Mouse (Mus musculus) embryo, embryonic 11 days (tissue): ENCODE data around the gene AI464131.

Experiments
- DNase-seq: peaks from one replicate; pipeline ENCODE4 v3.0.0-alpha.2; 2015

The AI464131 gene

DNA sequence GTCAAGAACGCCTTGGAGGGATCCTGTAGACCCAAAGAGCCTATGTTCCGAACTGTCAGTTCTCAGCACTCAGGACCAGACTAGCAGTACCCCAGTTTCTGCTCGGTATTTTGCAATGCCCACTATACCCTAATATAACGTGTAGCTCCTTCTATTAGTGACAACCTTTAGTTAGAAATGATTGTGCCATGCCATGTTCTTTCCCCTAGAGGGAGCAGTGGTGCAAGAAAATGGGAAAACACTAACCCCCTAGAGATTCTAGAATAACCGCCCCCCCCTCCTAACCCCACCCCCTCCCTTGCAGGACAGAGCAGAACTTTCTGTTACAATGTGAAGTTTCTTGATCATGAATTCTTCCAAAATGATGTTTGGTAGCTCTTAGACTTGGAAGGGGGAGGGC, 1.4 kb upstream of the AI464131 start:
- no peak for DNase-seq

DNA sequence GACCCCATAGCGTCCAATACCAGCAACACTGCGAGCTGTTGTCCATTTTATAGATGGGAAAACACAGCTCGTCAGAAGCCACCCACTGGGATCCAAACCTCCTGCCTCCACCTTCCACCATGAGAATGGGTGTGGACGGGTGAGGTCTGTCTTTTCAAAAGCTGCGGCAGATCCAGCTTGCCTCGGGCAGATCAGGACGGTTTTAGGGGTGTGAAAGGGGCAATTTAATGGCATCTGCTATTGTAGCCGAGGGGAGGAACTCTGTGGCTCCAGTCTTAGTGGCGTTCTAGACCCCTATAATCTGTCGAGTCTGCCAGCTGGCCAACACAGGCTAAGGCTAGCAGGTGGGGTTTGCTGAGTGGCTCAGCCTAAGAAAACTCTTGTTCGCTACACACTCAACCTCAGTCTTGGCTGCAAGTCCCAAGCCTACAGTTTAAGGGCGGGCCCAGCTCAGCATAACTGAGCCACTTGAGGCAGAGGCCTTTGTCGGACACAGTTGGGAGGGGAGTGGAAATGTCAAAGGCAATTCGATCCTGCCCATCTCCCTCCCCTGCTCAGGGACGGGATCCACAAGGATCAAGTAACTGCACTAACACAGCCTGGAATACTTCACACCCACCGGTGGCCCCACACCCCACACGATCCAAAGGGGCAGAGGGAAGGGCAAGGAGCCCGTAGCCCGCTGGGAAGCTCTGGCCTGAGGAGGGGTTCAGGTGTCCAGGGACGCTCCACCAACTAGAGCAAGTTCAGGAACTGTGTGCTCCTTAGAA, 520 bp downstream of the AI464131 start:
- peak; percentile 56 for DNase-seq

DNA sequence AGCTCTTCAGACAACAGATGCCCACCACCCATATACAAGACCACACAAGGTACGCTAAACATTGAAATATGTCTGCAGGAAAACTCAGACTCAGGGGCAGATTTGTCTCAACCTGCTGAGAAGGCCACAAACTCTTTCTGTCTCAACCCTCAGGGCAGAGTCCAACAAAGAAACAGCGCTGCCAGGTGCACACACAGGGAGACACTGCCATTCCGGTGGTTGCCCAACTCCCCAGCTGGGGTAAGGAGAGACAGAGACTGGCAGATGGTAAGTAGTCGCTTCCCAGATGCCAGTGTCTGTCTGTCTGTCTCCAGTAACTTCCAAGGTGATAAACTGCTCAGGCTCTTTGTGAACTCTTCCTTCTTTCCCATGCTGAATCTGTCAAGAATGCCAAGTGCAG, 2.1 kb downstream of the AI464131 start:
- no peak for DNase-seq

DNA sequence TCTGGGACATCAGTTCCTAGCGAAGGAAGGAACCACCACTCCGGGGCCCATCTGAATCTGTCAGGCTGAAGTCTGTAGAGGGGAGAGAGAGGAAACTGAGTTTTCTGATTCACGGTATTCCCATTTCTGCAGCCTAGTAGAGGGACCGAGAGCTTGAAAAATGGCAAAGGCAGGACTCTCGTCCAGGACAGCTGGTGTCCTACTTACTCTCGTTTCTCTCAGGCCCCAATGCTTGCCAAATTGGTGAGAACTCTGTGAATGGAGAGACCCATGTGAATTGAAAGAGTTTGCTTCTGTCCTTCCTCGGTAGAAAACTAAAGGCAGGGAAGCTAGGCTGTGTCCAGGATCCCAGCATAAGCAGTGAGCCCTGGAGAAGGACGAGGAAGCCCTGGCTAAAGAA, 3.3 kb downstream of the AI464131 start:
- no peak for DNase-seq

DNA sequence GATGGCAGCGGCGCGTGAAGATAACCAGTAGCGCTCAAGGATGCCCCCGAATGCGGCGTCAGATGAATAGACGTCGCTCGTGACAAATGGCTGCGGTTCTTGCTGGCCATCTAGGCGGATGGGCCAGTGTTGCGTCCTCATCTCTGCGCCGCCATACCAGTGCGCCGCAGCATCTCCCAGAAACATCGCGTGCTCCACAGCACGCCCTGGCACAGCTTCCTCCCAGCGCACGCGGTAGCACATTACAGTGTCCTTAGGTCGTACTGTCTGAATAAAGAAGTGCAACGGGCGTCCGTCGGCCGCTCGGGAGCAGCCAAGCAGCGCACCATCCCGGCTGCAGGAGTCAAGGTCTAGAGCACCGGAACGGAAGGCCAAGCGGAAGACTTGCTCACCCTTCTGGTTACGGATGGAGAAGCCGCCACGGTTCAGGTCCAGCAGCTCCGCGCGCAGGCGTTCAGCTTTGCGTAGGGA, 3.9 kb downstream of the AI464131 start:
- DNase-seq, result peak; percentile 64

DNA sequence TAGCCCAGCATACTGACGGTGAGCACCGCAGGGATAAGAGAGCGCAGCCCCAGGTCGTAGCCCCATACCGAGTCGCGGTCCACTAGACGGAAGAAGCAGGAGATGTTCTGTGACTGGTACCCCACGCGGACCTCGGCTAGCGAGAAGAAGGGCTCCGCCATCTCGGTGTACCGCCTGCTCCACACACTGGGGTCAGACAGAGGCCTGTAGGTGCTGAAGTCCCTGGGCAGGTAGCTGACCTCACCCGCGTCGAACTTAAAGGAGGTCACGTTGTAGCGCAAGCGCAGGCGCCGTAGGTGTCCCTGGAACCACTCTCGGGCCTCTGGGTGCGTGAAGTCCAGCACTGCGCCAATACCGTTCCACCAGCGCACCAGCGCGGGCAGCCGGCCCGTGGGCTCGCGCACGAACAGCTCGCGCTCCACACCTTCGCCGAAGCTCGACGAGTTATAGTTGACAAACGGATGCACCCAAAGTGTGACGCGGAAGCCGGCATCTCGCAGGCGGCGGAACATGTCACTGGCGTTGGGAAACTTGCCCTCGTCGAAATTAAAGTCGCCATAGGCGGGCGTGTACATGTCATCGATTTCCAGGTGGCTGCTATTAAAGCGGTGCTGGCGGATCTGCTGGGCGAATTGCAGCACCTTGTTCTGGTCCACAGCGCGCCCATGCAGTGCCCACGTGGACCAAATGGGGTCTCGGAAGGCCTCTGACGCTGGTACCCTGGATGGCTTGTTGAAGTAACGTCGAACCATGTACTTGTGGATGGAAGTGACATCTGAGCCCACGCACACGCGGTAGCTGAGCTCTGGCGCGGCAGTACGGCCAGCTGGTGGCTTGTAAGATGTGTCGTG, 4.7 kb downstream of the AI464131 start:
- peak; percentile 32 for DNase-seq

DNA sequence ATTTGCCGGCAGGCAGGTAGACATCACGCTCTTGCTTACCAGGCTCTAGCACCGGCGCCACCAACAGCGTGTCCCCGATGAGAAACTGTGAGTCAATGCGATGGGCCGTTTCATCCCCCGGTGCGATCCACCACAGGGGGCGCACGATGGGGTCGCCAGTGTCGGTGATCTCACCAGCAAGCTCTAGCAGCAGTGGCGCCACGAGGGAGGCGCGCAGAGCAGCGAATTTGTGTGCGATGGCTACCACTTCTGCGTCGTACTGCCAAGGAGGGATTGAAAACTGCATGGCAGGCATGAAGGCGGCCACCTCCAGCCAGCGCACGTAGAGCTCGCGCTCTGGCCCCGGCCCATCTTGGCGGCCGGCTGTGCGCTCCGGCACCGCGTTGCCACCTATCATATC, 5.3 kb downstream of the AI464131 start:
- peak; percentile 78 for DNase-seq

DNA sequence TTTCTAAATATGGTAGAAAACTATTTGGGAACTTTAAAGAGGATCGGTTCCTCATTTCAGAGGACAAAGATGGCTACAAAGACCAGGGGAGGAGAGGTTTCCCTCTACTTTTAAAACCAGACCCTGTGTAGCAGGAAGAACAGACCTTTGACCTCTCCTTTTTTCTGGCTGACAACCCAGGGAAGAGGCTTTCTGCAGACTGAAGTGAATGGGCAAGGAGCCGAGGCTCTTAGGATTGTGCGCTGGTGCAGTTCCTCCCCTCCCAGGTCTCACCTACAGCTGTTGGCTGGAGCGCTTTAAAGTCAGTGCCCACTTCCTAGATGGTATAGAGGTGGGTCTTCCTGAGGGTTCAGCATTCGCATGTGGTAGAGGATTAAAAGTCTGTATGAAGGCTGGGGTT, 5.8 kb downstream of the AI464131 start:
- DNase-seq, result no peak

DNA sequence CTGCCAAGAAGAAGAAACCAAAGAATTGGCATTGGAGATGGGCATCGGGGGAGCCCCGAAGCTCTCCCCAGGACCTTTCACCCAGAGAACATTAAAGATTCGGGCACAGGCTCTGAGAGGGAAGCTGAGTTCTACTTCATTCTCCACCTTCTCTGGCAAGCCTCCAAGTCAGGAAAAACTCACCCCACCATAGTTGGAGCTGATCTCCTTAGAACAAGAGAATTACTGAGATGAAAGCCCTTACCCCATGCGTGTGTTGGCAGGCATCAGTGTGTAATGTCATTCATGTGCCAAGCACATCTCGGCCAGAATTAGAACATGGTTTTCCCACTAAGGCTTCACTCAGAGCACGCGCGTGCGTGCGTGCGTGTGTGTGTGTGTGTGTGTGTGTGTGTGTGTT, 7.0 kb downstream of the AI464131 start:
- DNase-seq, result no peak

DNA sequence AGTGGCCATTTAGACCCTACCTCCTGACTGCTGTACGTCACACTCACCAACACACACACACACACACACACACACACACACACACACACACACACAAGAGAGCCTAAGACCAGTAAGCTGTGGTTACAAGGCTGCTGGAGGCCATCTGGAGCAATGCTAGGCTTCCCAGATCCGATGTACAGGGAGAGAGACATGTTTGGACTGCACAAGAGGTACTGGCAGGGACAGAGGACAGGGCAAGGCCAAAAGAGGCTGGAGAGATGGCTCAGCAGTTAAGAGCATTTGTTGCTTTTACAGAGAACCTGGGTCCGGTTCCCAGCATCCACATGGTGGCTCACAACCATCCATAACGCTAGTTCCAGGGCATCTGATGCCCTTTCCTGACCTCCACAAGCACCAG, 7.8 kb downstream of the AI464131 start:
- DNase-seq, result no peak

DNA sequence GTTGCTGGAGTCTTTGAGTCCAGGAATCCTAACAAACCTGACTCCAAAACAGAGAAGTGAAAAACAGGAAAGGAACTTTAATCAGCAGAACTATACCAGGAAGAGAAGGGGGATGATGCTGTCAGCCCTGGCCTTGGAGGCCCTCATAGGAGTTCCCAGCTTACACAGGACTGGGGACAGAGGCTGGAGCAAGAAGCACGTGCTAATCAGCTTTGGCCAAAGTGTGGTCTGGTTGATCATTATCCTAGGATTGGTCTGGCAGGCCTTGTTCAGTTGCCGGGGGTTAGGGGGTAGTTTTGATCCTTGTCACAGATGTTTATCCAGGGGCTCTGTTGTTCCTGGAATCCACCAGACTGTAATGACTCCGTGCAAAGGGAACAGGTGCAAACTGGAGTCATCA, 8.5 kb downstream of the AI464131 start:
- DNase-seq, result no peak

DNA sequence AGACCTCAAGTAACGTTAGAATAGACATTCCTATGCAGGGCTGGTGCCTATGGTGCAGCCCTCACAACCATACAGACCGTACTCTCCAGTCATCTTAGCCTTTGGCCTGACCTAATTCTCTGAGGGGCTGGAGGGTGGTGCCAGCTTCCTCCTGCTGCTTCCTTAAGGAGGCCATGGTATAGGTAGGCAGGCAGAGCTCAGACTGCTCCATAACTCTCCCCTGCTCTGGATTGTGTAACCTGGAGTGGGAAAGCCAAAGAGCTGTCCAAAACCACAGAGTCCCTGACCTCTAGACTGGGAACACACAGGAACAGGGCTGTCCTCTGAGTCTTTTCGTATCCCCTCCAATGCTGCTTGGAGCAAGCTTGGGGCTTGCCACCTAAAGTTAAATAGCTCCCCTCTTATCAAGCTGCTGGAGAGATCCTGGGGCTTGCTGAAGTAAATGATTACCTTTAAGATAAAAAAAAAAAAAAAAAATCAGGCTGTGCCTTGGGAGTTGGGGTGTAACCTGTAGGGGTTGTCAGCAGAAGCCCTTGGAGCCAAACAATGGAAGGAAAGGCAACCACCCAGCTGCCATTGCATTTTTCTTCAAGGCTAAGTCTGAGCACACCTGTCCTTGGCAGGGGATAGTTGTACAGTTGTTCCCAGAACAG, 9.3 kb downstream of the AI464131 start:
- DNase-seq, result no peak

DNA sequence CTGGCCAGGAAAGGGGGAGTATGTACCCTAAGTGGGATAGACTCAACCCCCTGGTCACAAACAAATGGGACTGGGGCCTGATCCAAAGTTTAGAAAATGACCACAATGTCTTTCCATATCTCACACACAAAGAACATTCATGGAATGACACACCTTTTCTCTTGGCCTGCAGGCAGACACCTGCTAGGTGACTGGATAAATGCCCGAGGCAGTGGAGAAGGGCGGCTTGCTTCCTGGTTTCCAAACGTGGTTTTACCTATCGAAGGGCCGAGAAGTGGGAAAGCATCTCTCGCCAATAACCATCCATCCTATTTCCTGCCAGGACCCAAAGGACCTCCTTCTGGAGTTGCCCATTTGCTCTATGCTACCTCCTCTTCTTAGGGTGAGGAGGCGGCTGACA, 9.9 kb downstream of the AI464131 start:
- DNase-seq, result no peak

DNA sequence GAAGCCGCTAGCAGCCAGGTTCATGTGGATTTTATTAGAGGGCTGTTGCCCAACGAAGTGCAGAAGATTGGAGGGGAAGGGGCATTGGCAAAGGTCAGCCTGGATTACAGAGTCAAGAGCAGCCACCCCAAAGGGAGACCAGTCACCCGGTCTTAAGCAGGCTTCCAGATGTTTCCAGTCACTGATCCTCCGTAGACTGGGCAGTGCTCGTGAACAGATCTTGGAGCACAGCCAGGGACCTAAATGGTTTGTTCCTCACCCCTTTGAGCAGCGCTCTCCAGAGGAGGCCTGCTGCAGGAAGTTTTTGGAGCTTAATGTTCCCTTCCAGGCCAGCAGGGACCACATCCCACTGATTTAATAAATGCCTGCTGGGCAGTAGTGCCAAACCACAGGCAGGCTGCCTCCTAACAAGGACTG, 21.3 kb downstream of the AI464131 start:
- peak; percentile 56 for DNase-seq

DNA sequence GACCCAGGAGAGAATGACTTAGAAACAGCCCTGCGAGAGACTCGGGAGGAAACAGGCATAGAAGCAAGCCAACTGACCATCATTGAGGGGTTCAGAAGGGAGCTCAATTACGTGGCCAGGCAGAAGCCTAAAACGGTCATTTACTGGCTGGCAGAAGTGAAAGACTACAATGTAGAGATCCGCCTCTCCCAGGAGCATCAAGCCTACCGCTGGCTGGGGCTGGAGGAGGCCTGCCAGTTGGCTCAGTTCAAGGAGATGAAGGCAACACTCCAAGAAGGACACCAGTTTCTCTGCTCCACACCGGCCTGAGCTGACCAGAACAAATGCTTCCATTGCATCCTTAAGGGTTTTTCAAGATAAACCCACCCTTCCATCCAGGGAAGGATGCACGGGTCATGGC, 22.6 kb downstream of the AI464131 start:
- DNase-seq, result no peak

DNA sequence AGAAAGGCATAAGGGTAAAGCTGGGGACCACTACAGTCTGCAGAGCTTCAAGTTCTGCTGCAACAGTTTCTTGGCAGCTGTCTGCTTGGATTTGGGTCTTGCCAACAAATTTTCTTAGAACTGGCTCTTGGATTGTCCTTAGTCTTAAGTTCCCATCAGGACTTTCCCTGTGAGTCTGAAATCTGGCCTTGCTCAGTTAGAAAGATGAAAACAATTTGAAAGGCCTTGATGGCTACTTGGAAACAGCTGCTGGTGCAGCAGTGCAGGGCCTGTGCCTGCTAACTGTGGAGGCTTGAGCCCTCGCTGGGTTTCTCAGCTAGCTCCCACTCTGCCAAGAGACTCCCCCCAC, 23.4 kb downstream of the AI464131 start:
- no peak for DNase-seq

DNA sequence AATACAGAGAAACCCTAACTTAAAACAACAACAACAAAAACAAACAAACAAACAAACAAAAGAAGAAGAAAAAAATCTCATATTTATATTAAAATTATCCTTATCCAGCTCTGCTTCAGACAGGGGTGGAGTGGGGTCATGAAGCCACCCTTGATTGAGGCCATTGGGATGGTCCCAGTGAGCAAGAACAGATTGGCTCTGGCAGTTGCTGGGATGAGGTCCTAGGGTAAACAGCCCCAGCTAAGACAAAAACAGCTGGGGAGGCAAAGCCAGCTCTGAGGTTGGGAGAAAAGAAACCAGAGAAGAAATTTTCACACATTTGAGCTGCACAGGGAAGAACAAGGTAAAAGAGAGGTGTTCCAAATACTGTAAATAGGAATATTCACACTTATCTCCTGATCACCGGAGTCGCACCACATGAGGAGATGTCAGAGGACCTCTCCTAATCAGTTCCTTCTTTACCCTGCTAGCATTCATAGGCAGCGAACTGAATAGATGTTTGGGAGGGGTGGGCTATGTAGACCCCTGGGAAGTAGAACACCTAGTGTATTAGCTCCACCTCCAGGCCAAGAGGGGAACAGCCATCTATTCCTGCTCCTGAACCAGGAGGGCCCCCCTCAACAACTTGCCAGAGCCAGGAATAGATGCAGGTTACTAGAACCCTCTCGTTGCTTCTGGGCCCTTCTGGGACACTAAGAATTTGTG, 24.0 kb downstream of the AI464131 start:
- DNase-seq, result peak; percentile 33

DNA sequence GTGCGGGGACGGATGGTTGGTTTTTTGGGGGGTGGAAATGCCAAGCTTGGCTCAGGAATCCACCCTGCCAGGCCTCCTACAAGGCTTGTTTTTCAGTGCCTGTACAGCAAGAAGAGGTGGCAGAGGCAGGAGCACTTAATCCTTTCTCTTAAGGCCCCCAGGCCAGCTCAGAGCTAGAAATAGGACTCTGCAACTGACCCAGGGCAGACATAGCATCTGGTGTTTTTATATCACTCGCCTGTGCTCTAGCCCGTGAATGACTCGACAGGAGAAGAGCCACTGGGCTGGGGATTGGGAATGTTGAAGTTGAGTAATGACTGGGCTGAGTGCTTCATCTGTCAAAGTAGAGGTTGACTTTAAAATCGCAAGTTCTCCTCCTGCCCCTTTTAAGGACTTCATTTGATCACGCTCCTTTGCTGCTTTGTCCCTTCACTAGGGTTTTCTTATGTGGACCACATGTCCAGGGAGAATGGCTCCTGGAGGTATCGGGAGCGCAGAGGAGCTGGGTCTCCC, 25.2 kb downstream of the AI464131 start:
- DNase-seq, result no peak

DNA sequence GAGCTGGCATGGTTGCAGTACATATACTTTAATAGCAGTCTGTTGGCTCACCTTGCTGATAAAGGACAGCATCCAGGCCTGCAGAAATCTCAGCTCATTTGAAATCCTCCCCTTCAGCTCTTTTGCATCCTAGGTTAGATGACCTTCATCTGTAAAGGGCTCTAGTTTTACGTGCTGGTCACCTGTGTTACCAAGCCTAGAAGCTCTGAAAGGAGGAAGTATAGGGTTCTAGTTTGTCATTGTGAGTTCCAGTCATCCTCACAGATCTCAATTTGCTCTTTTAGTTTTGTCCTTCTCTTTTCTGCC, 31.5 kb downstream of the AI464131 start:
- no peak for DNase-seq

DNA sequence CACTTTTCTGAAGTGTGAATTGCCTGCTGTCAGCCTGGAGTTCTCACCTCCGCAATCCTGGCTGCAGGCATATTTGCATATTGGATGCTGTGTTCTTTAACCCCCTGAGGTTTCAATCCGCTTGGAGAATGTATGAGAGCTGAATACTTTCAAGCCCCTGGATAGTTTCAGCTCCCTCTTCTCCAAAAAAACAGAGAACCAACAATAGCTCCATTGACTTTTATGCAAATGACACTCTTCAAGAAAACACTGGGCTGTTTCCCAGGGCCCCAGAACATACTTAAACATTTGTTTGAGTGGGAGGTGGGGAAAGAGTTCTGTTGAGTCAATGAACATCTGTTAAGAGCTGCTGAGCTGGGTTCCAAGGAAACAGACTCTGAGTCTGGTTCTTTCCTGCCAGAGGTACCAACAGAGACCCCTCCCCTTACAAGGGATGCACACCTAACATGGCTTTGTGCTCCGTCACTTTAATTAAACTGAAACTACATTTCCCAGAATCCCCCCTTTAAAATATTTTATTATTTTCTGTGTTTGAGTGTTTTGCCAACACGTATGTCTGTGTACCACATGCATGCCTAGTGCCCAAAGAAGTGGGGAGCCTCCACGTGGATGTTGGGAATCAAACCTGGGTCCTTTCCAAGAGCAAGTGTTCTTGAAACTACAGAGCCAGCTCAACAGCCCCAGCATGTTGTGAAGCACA, 32.0 kb downstream of the AI464131 start:
- peak; percentile 39 for DNase-seq

DNA sequence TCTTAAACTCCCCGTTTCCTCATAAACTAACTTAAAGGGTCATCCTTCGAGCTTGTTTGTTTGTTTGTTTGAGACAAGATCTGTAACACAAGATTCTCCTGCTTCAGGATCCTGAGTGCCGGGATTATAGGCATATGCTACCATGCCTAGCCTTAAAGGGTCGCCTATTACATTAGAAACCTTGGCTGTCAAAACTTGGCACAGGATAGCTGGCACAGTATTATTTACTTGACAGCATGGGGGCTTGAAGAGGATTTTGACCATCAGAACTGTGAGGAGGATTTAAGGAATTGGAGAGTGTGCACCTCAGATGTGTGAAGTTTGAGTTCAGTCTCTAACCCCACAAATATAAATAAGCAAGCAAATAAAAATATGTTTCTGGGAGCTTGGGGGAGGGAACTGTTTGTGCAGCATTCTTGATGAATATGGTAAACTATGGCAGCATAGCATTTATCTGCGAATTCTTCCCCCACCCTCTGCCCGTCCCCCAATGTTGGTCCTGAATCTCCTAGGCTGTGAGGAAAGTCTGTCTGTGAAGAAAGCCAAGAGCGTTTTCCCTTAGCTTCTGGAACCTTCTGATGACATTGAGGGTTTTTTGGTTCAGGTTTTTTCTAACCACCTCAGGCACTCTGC, 32.7 kb downstream of the AI464131 start:
- no peak for DNase-seq

DNA sequence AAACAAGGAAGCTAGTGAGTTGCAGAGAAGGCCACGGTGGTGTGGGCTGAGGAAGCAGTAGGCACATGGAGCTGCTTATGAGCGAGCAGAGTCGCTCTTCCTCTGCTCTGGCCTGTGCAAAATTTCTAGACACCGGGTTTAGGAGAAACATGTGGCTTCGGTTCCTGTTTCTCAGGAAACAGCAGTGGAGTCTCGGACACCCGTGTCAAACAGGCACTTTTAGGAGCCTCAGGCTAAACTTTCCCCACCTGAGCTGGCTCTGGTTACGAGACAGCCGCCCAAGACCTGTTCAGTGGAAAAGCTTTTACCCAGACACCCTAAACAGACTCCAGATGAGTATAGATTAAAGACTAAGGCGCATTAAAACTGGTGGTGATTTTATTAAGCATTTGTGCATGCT, 33.7 kb downstream of the AI464131 start:
- peak; percentile 27 for DNase-seq
